Mouse (Mus musculus) thymus, adult 2 months (tissue): ENCODE measurements around the gene Sirt4.

ENCODE experiments used
- CTCF ChIP-seq: fragments of 200-500 bp; IDR thresholded peaks from 2 replicates; pipeline ENCODE4 v1.5.1; 2012; ENCODE audit warnings: mild to moderate bottlenecking, control low read depth, low read length, moderate library complexity, borderline replicate concordance; ENCODE audit not compliant: control insufficient read depth, poor library complexity, insufficient read depth; ENCODE audit errors: extremely low read depth
- POLR2A ChIP-seq: fragments of 200-500 bp; IDR thresholded peaks from 2 replicates; pipeline ENCODE4 v1.6.1; 2012; ENCODE audit warnings: mild to moderate bottlenecking, low read length, control low read depth, moderate library complexity; ENCODE audit not compliant: control insufficient read depth, poor library complexity, insufficient read depth; ENCODE audit errors: extremely low read depth

GRCm38 (mm10) chr5:115475337-115476106 lies 9.0 kb downstream of the Sirt4 start:
- TF ChIP-seq POLR2A = no peak
- no peak for TF ChIP-seq CTCF
